Mouse (Mus musculus) bone marrow, adult 2 months (tissue): Measurements from ENCODE around the gene Otub1.

ENCODE experiments used
- CTCF ChIP-seq: fragments of 200-500 bp; IDR thresholded peaks from 2 replicates; pipeline ENCODE4 v1.5.1; 2011; ENCODE audit warnings: low read length, control low read depth; ENCODE audit not compliant: control insufficient read depth, insufficient read depth
- POLR2A ChIP-seq: fragments of 200-500 bp; IDR thresholded peaks from 2 replicates; pipeline ENCODE4 v1.6.1; 2011; ENCODE audit warnings: low read depth, mild to moderate bottlenecking, control low read depth, low read length, borderline replicate concordance; ENCODE audit not compliant: control insufficient read depth

DNA sequence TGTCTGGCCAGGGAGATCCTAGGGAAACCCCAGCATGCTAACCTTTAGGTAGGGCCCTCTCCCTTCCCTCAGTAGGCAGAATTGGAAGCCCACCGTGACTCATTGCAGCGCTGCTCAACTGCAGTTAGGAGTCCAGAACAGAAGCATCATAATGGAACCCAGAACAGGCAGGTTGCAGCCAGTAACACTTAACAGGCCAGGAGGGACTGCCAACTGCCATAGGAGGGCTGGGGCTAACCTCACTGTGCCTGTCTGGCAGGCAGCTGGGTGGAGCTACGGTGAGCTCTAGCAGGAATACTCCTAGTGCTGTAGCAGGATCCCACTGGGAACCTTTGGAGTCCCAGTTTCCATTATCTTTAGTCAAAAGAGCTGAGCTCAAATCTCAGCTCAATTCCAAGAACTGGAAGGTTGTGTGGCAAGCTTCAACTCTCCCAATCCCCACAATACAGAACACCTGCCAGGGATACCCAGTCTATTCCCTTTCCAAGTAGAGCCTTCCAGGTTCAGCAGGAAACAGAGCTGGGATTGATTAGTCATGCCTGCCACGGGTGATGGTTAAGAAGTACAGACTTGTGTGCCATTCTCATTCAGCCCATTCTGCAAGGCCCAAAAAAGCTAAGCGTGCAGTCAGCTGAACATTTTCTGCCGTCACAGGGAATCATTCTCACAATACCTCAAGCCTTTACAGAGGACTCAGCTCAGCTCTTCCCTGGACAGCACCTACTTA, 54.0 kb downstream of the Otub1 start:
- no peak for TF ChIP-seq POLR2A
- no peak for TF ChIP-seq CTCF
